Mouse (Mus musculus) megakaryocyte, embryonic 14.5 days (primary cell): ENCODE measurements around the gene Sobp.

Experiments
- FLI1 ChIP-seq: IDR thresholded peaks from 2 replicates; pipeline ENCODE4 v1.6.1; 2012; ENCODE audit warnings: low read length, inconsistent platforms, mixed read lengths
- GATA1 ChIP-seq: IDR thresholded peaks from 3 replicates; pipeline ENCODE4 v1.6.1; 2012; ENCODE audit warnings: mixed read lengths, low read length, inconsistent platforms, borderline replicate concordance

- TF ChIP-seq GATA1: no peak
- no peak for TF ChIP-seq FLI1
Observed at GRCm38 (mm10) chr10:43002066-43002678, 172.2 kb downstream of the Sobp start.
